Mouse (Mus musculus) heart, postnatal 0 days (tissue): Measurements from ENCODE around the gene Bcan. TPM values are rescaled to one million over a fixed set of nuclear protein-coding genes. Genes with fewer than 3 reads are reported as not detected.

Experiments used
- ATAC-seq: fragments of 200-750 bp; cut with Nextera tagmentation; 2 replicates; pipeline ENCODE4 v1.8.0; 2017; ENCODE audit warnings: low read depth, moderate number of reproducible peaks, moderate library complexity; ENCODE audit not compliant: insufficient read depth
- DNase-seq: peaks from one replicate; pipeline ENCODE4 v3.0.0-alpha.2; 2016; ENCODE audit warnings: low spot score
- H3K27ac ChIP-seq: fragments of 300-500 bp; sonication (generic); 2 replicates; pipeline ENCODE4 v1.5.1; 2014; ENCODE audit warnings: low read depth, mild to moderate bottlenecking
- H3K27me3 ChIP-seq: fragments of 300-500 bp; sonication (generic); 2 replicates; pipeline ENCODE4 v1.6.1; 2014; ENCODE audit warnings: low read length, mixed read lengths; ENCODE audit not compliant: control insufficient read depth, insufficient read depth
- H3K36me3 ChIP-seq: fragments of 300-500 bp; sonication (generic); replicated peaks from 2 replicates; pipeline ENCODE4 v1.6.1; 2014; ENCODE audit warnings: low read length, mixed read lengths; ENCODE audit not compliant: control insufficient read depth, insufficient read depth
- H3K4me1 ChIP-seq: fragments of 300-500 bp; sonication (generic); 2 replicates; pipeline ENCODE4 v1.6.1; 2014; ENCODE audit warnings: antibody characterized with exemption; ENCODE audit not compliant: control insufficient read depth, insufficient read depth
- H3K4me2 ChIP-seq: fragments of 300-500 bp; sonication (generic); 2 replicates; pipeline ENCODE4 v1.6.1; 2014; ENCODE audit warnings: low read depth, mild to moderate bottlenecking, low read length, moderate library complexity
- H3K4me3 ChIP-seq: fragments of 300-500 bp; sonication (generic); 2 replicates; pipeline ENCODE4 v1.5.1; 2014; ENCODE audit warnings: low read depth, low read length
- H3K9ac ChIP-seq: fragments of 300-500 bp; sonication (generic); replicated peaks from 2 replicates; pipeline ENCODE4 v1.6.1; 2014; ENCODE audit warnings: low read depth, low read length, mixed read lengths
- H3K9me3 ChIP-seq: fragments of 300-500 bp; sonication (generic); replicated peaks from 2 replicates; pipeline ENCODE4 v1.6.1; 2016; ENCODE audit warnings: low read length; ENCODE audit not compliant: control insufficient read depth
- CTCF ChIP-seq: IDR thresholded peaks from 2 replicates; pipeline ENCODE4 v1.5.1; 2016; ENCODE audit warnings: antibody characterized with exemption, control low read depth, low read depth
- EP300 ChIP-seq: IDR thresholded peaks from 2 replicates; pipeline ENCODE4 v1.6.1; 2016; ENCODE audit warnings: antibody characterized with exemption, low read depth
- WGBS: fragments of 180-500 bp; shearing (Covaris S2); extraction: QIAGEN DNeasy Blood & Tissue Kit; methylation state at CpG from one replicate; pipeline ENCODE4 v1.1.7; 2014; 5-methylcytosine and 5-hydroxymethylcytosine counted together
- polyA plus RNA-seq: library from polyadenylated mRNA; unstranded; fragments of >200 nt; fragmentation: Nextera tagmentation; extraction: Ambion mirVana; gene quantifications from 2 replicates; pipeline ENCODE4 v1.2.1, GENCODE M21; 2015
- total RNA-seq: library from RNA; depleted of rRNA; stranded (reverse); fragments of >200 nt; gene quantifications from 2 replicates; pipeline ENCODE4 v1.2.3, GENCODE M21; 2014; ENCODE audit warnings: low replicate concordance; rRNA removed

The Bcan gene
- total and polyA plus RNA-seq, 2 experiments from 2014 or later: not detected

- peaks cover 17% of the 10 kb centered on the region for H3K36me3 ChIP-seq
- no peak overlapping the region for H3K4me2 ChIP-seq
- H3K9ac ChIP-seq: no peak overlapping the region
- peaks cover 48% of the 10 kb centered on the region for H3K27me3 ChIP-seq
- H3K27ac ChIP-seq: no peak overlapping the region
- no peaks in the 10 kb centered on the region for H3K9me3 ChIP-seq
- peaks cover 10% of the 10 kb centered on the region for H3K4me1 ChIP-seq
- TF ChIP-seq CTCF: no peak
- TF ChIP-seq EP300: no peak
- H3K4me3 ChIP-seq: no peak overlapping the region
- WGBS: 36% methylated on average over 12 of the region's 12 CpGs
- ATAC-seq (no peak), DNase-seq (no peak)
Measured at GRCm38 (mm10) chr3:87945781-87946540, 54.1 kb downstream of the Bcan start.

- Histone ChIP-seq H3K4me2 (no peak overlapping the region), H3K36me3 (peaks cover 25% of the 10 kb centered on the region), H3K9ac (no peak overlapping the region), H3K4me3 (no peak overlapping the region), H3K9me3 (no peaks in the 10 kb centered on the region), H3K27me3 (peaks cover 38% of the 10 kb centered on the region), H3K4me1 (peaks cover 10% of the 10 kb centered on the region), H3K27ac (no peak overlapping the region)
- ATAC-seq: peak; percentile 58
- peak; percentile 30 for DNase-seq
- WGBS: 17% methylated on average over 4 of the region's 4 CpGs
- no peak for TF ChIP-seq CTCF
- no peak for TF ChIP-seq EP300
Measured at GRCm38 (mm10) chr3:87944838-87945600, 55.0 kb downstream of the Bcan start.

GRCm38 (mm10) chr3:87943586-87943985 lies 56.4 kb downstream of the Bcan start:
- peaks cover 25% of the 10 kb centered on the region for H3K27me3 ChIP-seq
- H3K4me2 ChIP-seq: no peak overlapping the region
- H3K9me3 ChIP-seq: no peaks in the 10 kb centered on the region
- DNase-seq (no peak), ATAC-seq (no peak)
- peaks cover 10% of the 10 kb centered on the region for H3K4me1 ChIP-seq
- WGBS: 57% methylated on average over 7 of the region's 7 CpGs
- H3K9ac ChIP-seq: no peak overlapping the region
- peaks cover 40% of the 10 kb centered on the region for H3K36me3 ChIP-seq
- no peak overlapping the region for H3K27ac ChIP-seq
- TF ChIP-seq EP300 (no peak), CTCF (no peak)
- H3K4me3 ChIP-seq: no peak overlapping the region

DNA sequence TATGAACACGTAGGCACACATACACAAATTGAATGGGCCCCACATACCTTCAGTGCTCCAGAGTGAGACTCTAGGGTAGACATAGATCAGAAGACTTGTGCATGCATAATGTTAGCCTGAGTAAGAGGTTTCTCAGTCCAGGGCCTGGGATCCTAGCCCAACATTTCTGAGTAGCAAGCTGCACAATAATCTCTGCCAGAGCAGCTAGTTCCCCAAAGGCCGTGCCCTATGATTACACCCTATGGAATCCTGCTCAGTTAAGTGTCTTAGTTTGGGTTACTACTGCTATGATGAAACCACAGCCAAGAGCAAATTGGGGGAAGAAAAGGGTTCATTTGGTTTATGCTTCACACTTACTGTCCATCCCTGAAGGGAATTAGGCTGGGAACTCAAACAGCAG lies 57.6 kb downstream of the Bcan start:
- H3K27ac ChIP-seq: no peak overlapping the region
- H3K36me3 ChIP-seq: peaks cover 51% of the 10 kb centered on the region
- H3K4me2 ChIP-seq: no peak overlapping the region
- no peaks in the 10 kb centered on the region for H3K9me3 ChIP-seq
- no peak overlapping the region for H3K9ac ChIP-seq
- TF ChIP-seq CTCF (no peak), EP300 (no peak)
- H3K4me1 ChIP-seq: peaks cover 2% of the 10 kb centered on the region; the same call in 1 of the 2 replicates
- DNase-seq (no peak), ATAC-seq (no peak)
- H3K4me3 ChIP-seq: no peak overlapping the region
- 90% methylated on average over 2 of the region's 2 CpGs for WGBS
- H3K27me3 ChIP-seq: peaks cover 14% of the 10 kb centered on the region; the same call in 1 of the 2 replicates

GRCm38 (mm10) chr3:87940611-87941010 lies 59.4 kb downstream of the Bcan start:
- no peak for TF ChIP-seq CTCF
- TF ChIP-seq EP300: no peak
- DNase-seq (no peak), ATAC-seq (no peak)
- Histone ChIP-seq H3K27me3 (no peaks in the 10 kb centered on the region), H3K36me3 (peaks cover 56% of the 10 kb centered on the region), H3K4me2 (no peak overlapping the region), H3K9me3 (no peaks in the 10 kb centered on the region), H3K4me1 (no peaks in the 10 kb centered on the region), H3K27ac (no peak overlapping the region), H3K9ac (no peak overlapping the region), H3K4me3 (no peak overlapping the region)
- WGBS: 72% methylated on average over 5 of the region's 5 CpGs

Other genes starting within 250 kb of the Bcan start
- gene Ntrk1, start 205.1 kb downstream of the Bcan start, total RNA-seq: 0.11 and 0.62 TPM in 2 replicates
- gene Ntrk1, start 205.1 kb downstream of the Bcan start, polyA plus RNA-seq: 0.15 and 0.16 TPM in 2 replicates
- gene Insrr, start 203.3 kb downstream of the Bcan start, total RNA-seq: not detected in 2 replicates
- gene Insrr, start 203.3 kb downstream of the Bcan start, polyA plus RNA-seq: not detected in 2 replicates
- 42.7 and 69.9 TPM in 2 replicates for gene Pear1, start 175.9 kb downstream of the Bcan start, total RNA-seq
- gene Pear1, start 175.9 kb downstream of the Bcan start, polyA plus RNA-seq: 10.3 and 10.8 TPM in 2 replicates
- 1.7 TPM in 1 of 2 replicates, not detected in the other for gene Sh2d2a, start 153.5 kb downstream of the Bcan start, total RNA-seq
- gene Sh2d2a, start 153.5 kb downstream of the Bcan start, polyA plus RNA-seq: 0.08 and 0.10 TPM in 2 replicates
- gene Prcc, start 114.6 kb downstream of the Bcan start, total RNA-seq: 55.6 and 68.6 TPM in 2 replicates
- 10.0 and 12.1 TPM in 2 replicates for gene Prcc, start 114.6 kb downstream of the Bcan start, polyA plus RNA-seq
- gene Hdgf, start 93.9 kb downstream of the Bcan start, total RNA-seq: 62.1 and 79.7 TPM in 2 replicates
- gene Hdgf, start 93.9 kb downstream of the Bcan start, polyA plus RNA-seq: 81.0 and 83.8 TPM in 2 replicates
- 53.9 and 57.1 TPM in 2 replicates for gene Mrpl24, start 80.7 kb downstream of the Bcan start, total RNA-seq
- gene Mrpl24, start 80.7 kb downstream of the Bcan start, polyA plus RNA-seq: 62.3 and 67.2 TPM in 2 replicates
- gene Isg20l2, start 69.9 kb downstream of the Bcan start, total RNA-seq: 8.2 and 24.0 TPM in 2 replicates
- 14.2 and 16.2 TPM in 2 replicates for gene Isg20l2, start 69.9 kb downstream of the Bcan start, polyA plus RNA-seq
- 14.5 and 56.8 TPM in 2 replicates for gene Rrnad1, start 69.5 kb downstream of the Bcan start, total RNA-seq
- gene Rrnad1, start 69.5 kb downstream of the Bcan start, polyA plus RNA-seq: 7.9 and 8.0 TPM in 2 replicates
- gene Crabp2, start 51.6 kb downstream of the Bcan start, total RNA-seq: 0.53 TPM in 1 of 2 replicates, not detected in the other
- 0.37 and 0.62 TPM in 2 replicates for gene Crabp2, start 51.6 kb downstream of the Bcan start, polyA plus RNA-seq
- gene Nes, start 29.2 kb downstream of the Bcan start, total RNA-seq: 17.2 and 35.7 TPM in 2 replicates
- gene Nes, start 29.2 kb downstream of the Bcan start, polyA plus RNA-seq: 9.1 and 9.9 TPM in 2 replicates
- not detected in 2 replicates for gene Hapln2, start 27.4 kb upstream of the Bcan start, total RNA-seq
- 0.10 and 0.15 TPM in 2 replicates for gene Hapln2, start 27.4 kb upstream of the Bcan start, polyA plus RNA-seq
- gene Gpatch4, start 42.9 kb upstream of the Bcan start, total RNA-seq: 1.2 and 3.4 TPM in 2 replicates
- 10.9 and 11.6 TPM in 2 replicates for gene Gpatch4, start 42.9 kb upstream of the Bcan start, polyA plus RNA-seq
- gene Naxe, start 58.3 kb upstream of the Bcan start, total RNA-seq: 119 and 133 TPM in 2 replicates
- gene Naxe, start 58.3 kb upstream of the Bcan start, polyA plus RNA-seq: 151 and 159 TPM in 2 replicates
- not detected in 2 replicates for gene Ttc24, start 78.1 kb upstream of the Bcan start, total RNA-seq
- not detected in 2 replicates for gene Ttc24, start 78.1 kb upstream of the Bcan start, polyA plus RNA-seq
- gene Iqgap3, start 81.7 kb upstream of the Bcan start, total RNA-seq: 35.3 and 68.3 TPM in 2 replicates
- 5.4 and 6.8 TPM in 2 replicates for gene Iqgap3, start 81.7 kb upstream of the Bcan start, polyA plus RNA-seq
- gene Mef2d, start 142.1 kb upstream of the Bcan start, total RNA-seq: 70.8 and 75.8 TPM in 2 replicates
- 30.0 and 30.8 TPM in 2 replicates for gene Mef2d, start 142.1 kb upstream of the Bcan start, polyA plus RNA-seq